Mouse (Mus musculus) kidney, postnatal 36 days (tissue): ENCODE measurements around the gene Gm7029.

Experiments used
- DNase-seq, 2 experiments: peaks; one replicate each; pipeline ENCODE4 v3.0.0; 2021 to 2022; ENCODE audit warnings: mixed read lengths in 2 of 2

The Gm7029 gene

GRCm38 (mm10) chr17:33914969-33915391 lies 41.3 kb downstream of the Gm7029 start:
- no peak for DNase-seq

- DNase-seq = peak; percentile 99
Measured at GRCm38 (mm10) chr17:33915671-33916250, 42.1 kb downstream of the Gm7029 start, which contains the start of the genes Tapbp and Zbtb22. Gene Tapbp, plus strand, starts transcription at chr17:33915899. Gene Zbtb22, plus strand, starts transcription at chr17:33915904.

GRCm38 (mm10) chr17:33916294-33916693 lies 42.7 kb downstream of the Gm7029 start:
- peak in 1 of 2 experiments; percentile 39 for DNase-seq

- peak in 1 of 2 experiments; percentile 24 for DNase-seq
Measured at GRCm38 (mm10) chr17:33916847-33917655, 43.4 kb downstream of the Gm7029 start.

GRCm38 (mm10) chr17:33917656-33918292 lies 44.1 kb downstream of the Gm7029 start:
- no peak for DNase-seq

GRCm38 (mm10) chr17:33918293-33919203 lies 44.9 kb downstream of the Gm7029 start:
- DNase-seq = peak in 1 of 2 experiments; percentile 43

- DNase-seq = peak; percentile 91
Measured at GRCm38 (mm10) chr17:33919351-33920281, 46.0 kb downstream of the Gm7029 start.

- DNase-seq = peak; percentile 89 to 96
Measured at GRCm38 (mm10) chr17:33920282-33921097, 46.9 kb downstream of the Gm7029 start.

GRCm38 (mm10) chr17:33921361-33921760 lies 47.7 kb downstream of the Gm7029 start:
- no peak for DNase-seq
